Mouse (Mus musculus): ENCODE measurements around the gene Mtx1.

DNA sequence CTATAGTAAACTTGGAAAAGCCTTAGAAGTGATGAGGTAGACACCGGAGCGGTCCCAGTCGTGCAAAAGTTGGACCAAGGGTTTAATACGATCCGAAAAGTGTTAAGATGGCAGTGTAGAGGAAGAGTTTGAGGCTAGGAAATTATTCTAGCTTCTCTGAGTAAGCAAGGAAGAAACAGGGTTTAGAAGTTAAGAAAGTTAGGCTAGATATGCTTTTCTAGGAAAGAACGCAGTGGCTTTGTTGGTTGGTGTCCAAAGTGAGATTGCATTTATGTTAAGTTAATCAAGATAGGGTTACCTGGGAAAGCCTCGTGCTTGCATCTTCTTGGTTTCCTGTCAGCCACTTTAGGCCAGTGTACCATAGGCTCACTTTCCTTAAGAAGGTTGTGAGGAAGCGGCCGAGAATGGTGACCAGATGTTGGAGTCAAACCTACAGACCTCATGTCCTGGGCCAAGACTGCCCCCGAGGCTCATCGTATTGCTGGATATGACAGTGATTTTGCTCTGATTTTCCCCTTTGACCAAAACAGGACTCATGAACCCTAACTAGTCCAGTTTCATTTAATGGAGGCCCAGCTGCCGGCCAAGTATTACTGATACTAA, 61.5 kb downstream of the Mtx1 start:
- TF ChIP-seq POLR2A (IDR thresholded peaks at IDR 0.05; ENCODE audit: control insufficient read depth, low read depth, low read length) (no peak), CTCF (IDR thresholded peaks at IDR 0.05; ENCODE audit: control insufficient read depth, insufficient read depth, insufficient replicate concordance, low read depth, low read length) (no peak)
